Mouse (Mus musculus): ENCODE measurements at regions not wholly inside any gene's neighbourhood (a gene's known extent, or its start where the extent isn't known, plus 50 kb on each side); places are given as distances from the start of the nearest gene placed in this dataset.

GRCm38 (mm10) chr16:93281715-93282114 lies 322.1 kb downstream of the Setd4 start:
- no peaks in the 10 kb centered on the region for H3K4me1 ChIP-seq (ENCODE audit: control insufficient read depth, insufficient read depth, low read length)
- no peak overlapping the region for H3K9ac ChIP-seq (replicated peaks; ENCODE audit: low read depth, low read length)
- no peak for ATAC-seq (ENCODE audit: insufficient number of reproducible peaks, insufficient read depth, low FRiP score, low read depth)
- H3K4me3 ChIP-seq (ENCODE audit: low read depth, low read length), result no peak overlapping the region
- H3K4me2 ChIP-seq (replicated peaks; ENCODE audit: low read depth, low read length), result no peak overlapping the region
- 26% methylated on average over 1 of the region's 1 CpGs for WGBS
- H3K36me3 ChIP-seq (ENCODE audit: control insufficient read depth, insufficient read depth, low read length), result no peaks in the 10 kb centered on the region
- H3K27ac ChIP-seq (ENCODE audit: low read length), result no peak overlapping the region
- no peaks in the 10 kb centered on the region for H3K9me3 ChIP-seq (ENCODE audit: control insufficient read depth, low read depth, low read length)
- H3K27me3 ChIP-seq (ENCODE audit: control insufficient read depth, insufficient read depth, low read length), result no peaks in the 10 kb centered on the region

GRCm38 (mm10) chr16:93272636-93273035 lies 331.2 kb downstream of the Setd4 start:
- Histone ChIP-seq H3K4me2 (replicated peaks; ENCODE audit: low read depth, low read length) (no peak overlapping the region), H3K4me1 (ENCODE audit: control insufficient read depth, insufficient read depth, low read length) (no peaks in the 10 kb centered on the region), H3K27ac (ENCODE audit: low read length) (no peak overlapping the region), H3K9ac (replicated peaks; ENCODE audit: low read depth, low read length) (no peak overlapping the region), H3K4me3 (ENCODE audit: low read depth, low read length) (no peak overlapping the region), H3K9me3 (ENCODE audit: control insufficient read depth, low read depth, low read length) (no peaks in the 10 kb centered on the region), H3K27me3 (ENCODE audit: control insufficient read depth, insufficient read depth, low read length) (no peaks in the 10 kb centered on the region), H3K36me3 (ENCODE audit: control insufficient read depth, insufficient read depth, low read length) (no peaks in the 10 kb centered on the region)
- no peak for ATAC-seq (ENCODE audit: insufficient number of reproducible peaks, insufficient read depth, low FRiP score, low read depth)
- WGBS, result 43% methylated on average over 8 of the region's 8 CpGs

- Histone ChIP-seq H3K9me3 (ENCODE audit: control insufficient read depth, low read depth, low read length) (no peaks in the 10 kb centered on the region), H3K4me2 (replicated peaks; ENCODE audit: low read depth, low read length) (no peak overlapping the region), H3K4me1 (ENCODE audit: control insufficient read depth, insufficient read depth, low read length) (no peaks in the 10 kb centered on the region), H3K9ac (replicated peaks; ENCODE audit: low read depth, low read length) (no peak overlapping the region), H3K4me3 (ENCODE audit: low read depth, low read length) (no peak overlapping the region), H3K36me3 (ENCODE audit: control insufficient read depth, insufficient read depth, low read length) (no peaks in the 10 kb centered on the region), H3K27me3 (ENCODE audit: control insufficient read depth, insufficient read depth, low read length) (no peaks in the 10 kb centered on the region), H3K27ac (ENCODE audit: low read length) (no peak overlapping the region; the same call in 1 of the 2 replicates)
- ATAC-seq (ENCODE audit: insufficient number of reproducible peaks, insufficient read depth, low FRiP score, low read depth), result no peak
- 39% methylated on average over 6 of the region's 6 CpGs for WGBS
Observed at GRCm38 (mm10) chr16:93272146-93272545, 331.7 kb downstream of the Setd4 start.

GRCm38 (mm10) chr16:93264061-93264585 lies 339.7 kb downstream of the Setd4 start:
- Histone ChIP-seq H3K36me3 (ENCODE audit: control insufficient read depth, insufficient read depth, low read length) (no peaks in the 10 kb centered on the region), H3K4me2 (replicated peaks; ENCODE audit: low read depth, low read length) (no peak overlapping the region), H3K4me1 (ENCODE audit: control insufficient read depth, insufficient read depth, low read length) (no peaks in the 10 kb centered on the region), H3K27me3 (ENCODE audit: control insufficient read depth, insufficient read depth, low read length) (no peaks in the 10 kb centered on the region), H3K9me3 (ENCODE audit: control insufficient read depth, low read depth, low read length) (no peaks in the 10 kb centered on the region), H3K9ac (replicated peaks; ENCODE audit: low read depth, low read length) (no peak overlapping the region), H3K27ac (ENCODE audit: low read length) (no peak overlapping the region), H3K4me3 (ENCODE audit: low read depth, low read length) (no peak overlapping the region)
- 65% methylated on average over 4 of the region's 4 CpGs for WGBS
- no peak for ATAC-seq (ENCODE audit: insufficient number of reproducible peaks, insufficient read depth, low FRiP score, low read depth)

- no peak for ATAC-seq (ENCODE audit: insufficient number of reproducible peaks, insufficient read depth, low FRiP score, low read depth)
Observed at GRCm38 (mm10) chr16:93263141-93263815, 340.6 kb downstream of the Setd4 start.

GRCm38 (mm10) chr16:93246825-93247224 lies 357.0 kb downstream of the Setd4 start:
- Histone ChIP-seq H3K4me3 (ENCODE audit: low read depth, low read length) (no peak overlapping the region), H3K36me3 (ENCODE audit: control insufficient read depth, insufficient read depth, low read length) (no peaks in the 10 kb centered on the region), H3K9me3 (ENCODE audit: control insufficient read depth, low read depth, low read length) (no peaks in the 10 kb centered on the region), H3K4me2 (replicated peaks; ENCODE audit: low read depth, low read length) (no peak overlapping the region), H3K27ac (ENCODE audit: low read length) (no peak overlapping the region), H3K4me1 (ENCODE audit: control insufficient read depth, insufficient read depth, low read length) (no peaks in the 10 kb centered on the region), H3K9ac (replicated peaks; ENCODE audit: low read depth, low read length) (no peak overlapping the region), H3K27me3 (ENCODE audit: control insufficient read depth, insufficient read depth, low read length) (no peaks in the 10 kb centered on the region)
- ATAC-seq (ENCODE audit: insufficient number of reproducible peaks, insufficient read depth, low FRiP score, low read depth), result no peak
- 43% methylated on average over 7 of the region's 7 CpGs for WGBS

More at GRCm38 (mm10) chr16:93263141-93263815, 340.6 kb downstream of the Setd4 start:
- Histone ChIP-seq H3K4me3 (ENCODE audit: low read depth, low read length) (no peak overlapping the region), H3K9ac (replicated peaks; ENCODE audit: low read depth, low read length) (no peak overlapping the region), H3K36me3 (ENCODE audit: control insufficient read depth, insufficient read depth, low read length) (no peaks in the 10 kb centered on the region), H3K4me1 (ENCODE audit: control insufficient read depth, insufficient read depth, low read length) (no peaks in the 10 kb centered on the region), H3K27me3 (ENCODE audit: control insufficient read depth, insufficient read depth, low read length) (no peaks in the 10 kb centered on the region), H3K9me3 (ENCODE audit: control insufficient read depth, low read depth, low read length) (no peaks in the 10 kb centered on the region), H3K27ac (ENCODE audit: low read length) (no peak overlapping the region), H3K4me2 (replicated peaks; ENCODE audit: low read depth, low read length) (no peak overlapping the region)
- 75% methylated on average over 8 of the region's 8 CpGs for WGBS

GRCm38 (mm10) chr16:93245738-93246137 lies 358.1 kb downstream of the Setd4 start:
- no peak overlapping the region for H3K9ac ChIP-seq (replicated peaks; ENCODE audit: low read depth, low read length)
- no peaks in the 10 kb centered on the region for H3K36me3 ChIP-seq (ENCODE audit: control insufficient read depth, insufficient read depth, low read length)
- no peaks in the 10 kb centered on the region for H3K4me1 ChIP-seq (ENCODE audit: control insufficient read depth, insufficient read depth, low read length)
- 85% methylated on average over 6 of the region's 6 CpGs for WGBS
- H3K4me3 ChIP-seq (ENCODE audit: low read depth, low read length), result no peak overlapping the region
- ATAC-seq (ENCODE audit: insufficient number of reproducible peaks, insufficient read depth, low FRiP score, low read depth), result no peak
- no peak overlapping the region for H3K27ac ChIP-seq (ENCODE audit: low read length)
- H3K27me3 ChIP-seq (ENCODE audit: control insufficient read depth, insufficient read depth, low read length), result no peaks in the 10 kb centered on the region
- H3K9me3 ChIP-seq (ENCODE audit: control insufficient read depth, low read depth, low read length), result no peaks in the 10 kb centered on the region
- no peak overlapping the region for H3K4me2 ChIP-seq (replicated peaks; ENCODE audit: low read depth, low read length)

GRCm38 (mm10) chr16:93238898-93239297 lies 365.0 kb downstream of the Setd4 start:
- Histone ChIP-seq H3K27ac (ENCODE audit: low read length) (no peak overlapping the region), H3K9ac (replicated peaks; ENCODE audit: low read depth, low read length) (no peak overlapping the region), H3K4me1 (ENCODE audit: control insufficient read depth, insufficient read depth, low read length) (no peaks in the 10 kb centered on the region), H3K36me3 (ENCODE audit: control insufficient read depth, insufficient read depth, low read length) (no peaks in the 10 kb centered on the region), H3K4me2 (replicated peaks; ENCODE audit: low read depth, low read length) (no peak overlapping the region), H3K27me3 (ENCODE audit: control insufficient read depth, insufficient read depth, low read length) (no peaks in the 10 kb centered on the region), H3K9me3 (ENCODE audit: control insufficient read depth, low read depth, low read length) (no peaks in the 10 kb centered on the region), H3K4me3 (ENCODE audit: low read depth, low read length) (no peak overlapping the region)
- WGBS, result 83% methylated on average over 4 of the region's 4 CpGs
- ATAC-seq (ENCODE audit: insufficient number of reproducible peaks, insufficient read depth, low FRiP score, low read depth), result no peak

GRCm38 (mm10) chr16:93238326-93238725 lies 365.5 kb downstream of the Setd4 start:
- H3K4me2 ChIP-seq (replicated peaks; ENCODE audit: low read depth, low read length), result no peak overlapping the region
- WGBS, result 86% methylated on average over 4 of the region's 4 CpGs
- no peaks in the 10 kb centered on the region for H3K27me3 ChIP-seq (ENCODE audit: control insufficient read depth, insufficient read depth, low read length)
- no peak overlapping the region for H3K4me3 ChIP-seq (ENCODE audit: low read depth, low read length)
- H3K27ac ChIP-seq (ENCODE audit: low read length), result no peak overlapping the region
- H3K9ac ChIP-seq (replicated peaks; ENCODE audit: low read depth, low read length), result no peak overlapping the region
- no peaks in the 10 kb centered on the region for H3K9me3 ChIP-seq (ENCODE audit: control insufficient read depth, low read depth, low read length)
- ATAC-seq (ENCODE audit: insufficient number of reproducible peaks, insufficient read depth, low FRiP score, low read depth), result no peak
- no peaks in the 10 kb centered on the region for H3K36me3 ChIP-seq (ENCODE audit: control insufficient read depth, insufficient read depth, low read length)
- no peaks in the 10 kb centered on the region for H3K4me1 ChIP-seq (ENCODE audit: control insufficient read depth, insufficient read depth, low read length)

Data from stomach, embryonic 14.5 days (tissue).